In the genomic region with DNA sequence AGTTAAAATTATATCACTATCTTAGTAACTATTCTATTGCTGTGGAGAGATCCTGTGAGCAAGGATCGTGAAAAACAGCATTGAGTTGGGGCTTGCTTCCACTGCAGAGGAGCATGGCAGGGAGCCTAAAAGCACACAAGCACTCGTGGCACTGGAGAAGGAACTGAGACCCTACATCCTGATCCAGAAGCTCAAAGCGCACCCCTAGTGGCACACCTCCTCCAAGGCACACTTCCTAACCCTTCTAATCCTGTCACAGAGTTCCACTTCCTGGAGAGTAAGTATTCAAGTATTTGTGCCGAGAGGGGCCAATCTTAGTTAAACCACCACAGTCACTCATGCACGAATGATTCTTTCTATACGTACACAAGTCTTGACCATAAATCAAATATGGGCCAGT, we compare ENCODE assay signal across 20 mouse cellular contexts. TPM values are rescaled to one million over a fixed set of nuclear protein-coding genes. Genes with fewer than 3 reads are reported as not detected.
DNase-seq lines count a peak whose midpoint lies in the region; ATAC-seq and TF ChIP-seq lines count a peak whose summit lies in the region.
"Had no signal": no experiment of that assay in that cellular context is flagged by ENCODE, and none has a peak within 500 bp of the region (broad histone marks: within the 10 kb centered on the region; RNA-seq: fewer than 3 reads in every experiment).

No protein-coding gene starts in this region.

- H3K27ac ChIP-seq in heart, postnatal 0 days (ENCODE audit: low read depth), result no peak overlapping the region
- no peak overlapping the region for H3K27ac ChIP-seq in heart, adult 2 months
- H3K27ac ChIP-seq in lung, postnatal 0 days (ENCODE audit: low read length), result no peak overlapping the region
- no peak overlapping the region for H3K27ac ChIP-seq in MEL (ENCODE audit: control insufficient read depth, low read depth, low read length)
- H3K27ac ChIP-seq: limb, embryonic 15.5 days; neural tube, embryonic 12.5 days had no signal

- TF ChIP-seq EP300 in heart, postnatal 0 days (IDR thresholded peaks at IDR 0.05; ENCODE audit: low read depth), result no peak
- TF ChIP-seq EP300 in heart, adult 2 months (IDR thresholded peaks at IDR 0.05; ENCODE audit: insufficient read depth, low read depth, low read length), result no peak
- no peak for TF ChIP-seq EP300 in lung, postnatal 0 days (IDR thresholded peaks at IDR 0.05)
- no peak for TF ChIP-seq EP300 in MEL (IDR thresholded peaks at IDR 0.05; ENCODE audit: low read depth in 1 of 2, low read length in 2 of 2)

- DNase-seq in heart, postnatal 0 days (ENCODE audit: low spot score), result no peak
- no peak for DNase-seq in heart, adult 2 months
- peak; percentile 32 for DNase-seq in lung, postnatal 0 days (ENCODE audit: low spot score)
- no peak for DNase-seq in lung, postnatal 25 days (ENCODE audit: low spot score)
- peak; percentile 22 for DNase-seq in MEL (ENCODE audit: low read depth, low spot score)
- peak; percentile 31 for DNase-seq in embryo, embryonic 10.5 days (ENCODE audit: low spot score)
- no peak for DNase-seq in thymus, postnatal 0 days (ENCODE audit: low spot score)
- no peak for DNase-seq in heart, postnatal 36 days
- DNase-seq: adrenal gland, postnatal 36 days; cerebellum, adult 2 months; heart, adult 18-20 months; kidney, adult 11 months; kidney, postnatal 10 days; midbrain, embryonic 14.5 days; thymus, postnatal 4 days had no signal

- no peak for ATAC-seq in heart, postnatal 0 days (ENCODE audit: insufficient read depth, low read depth)
- ATAC-seq in lung, postnatal 0 days, result no peak
- ATAC-seq: hindbrain, embryonic 16.5 days; Patski had no signal

- H3K27me3 ChIP-seq in heart, postnatal 0 days (ENCODE audit: control insufficient read depth, insufficient read depth, low read length), result no peaks in the 10 kb centered on the region
- no peaks in the 10 kb centered on the region for H3K27me3 ChIP-seq in heart, adult 2 months (ENCODE audit: control insufficient read depth, insufficient read depth, low read length)
- no peaks in the 10 kb centered on the region for H3K27me3 ChIP-seq in lung, postnatal 0 days (replicated peaks; ENCODE audit: insufficient read depth, low read length)
- no peaks in the 10 kb centered on the region for H3K27me3 ChIP-seq in MEL (ENCODE audit: control insufficient read depth in 1 of 2, insufficient read depth in 2 of 2, low read length in 2 of 2)
- H3K27me3 ChIP-seq: limb, embryonic 15.5 days; megakaryocyte, embryonic 14.5 days; neural tube, embryonic 12.5 days; Patski had no signal

- no peak overlapping the region for H3K4me3 ChIP-seq in heart, postnatal 0 days (ENCODE audit: low read depth, low read length)
- H3K4me3 ChIP-seq in heart, adult 2 months, result no peak overlapping the region
- H3K4me3 ChIP-seq in lung, postnatal 0 days (ENCODE audit: low read depth, low read length), result no peak overlapping the region
- H3K4me3 ChIP-seq in MEL (ENCODE audit: control insufficient read depth in 1 of 2, insufficient read depth in 1 of 2, low read depth in 2 of 2, low read length in 2 of 2), result no peak overlapping the region
- H3K4me3 ChIP-seq: limb, embryonic 15.5 days; megakaryocyte, embryonic 14.5 days; neural tube, embryonic 12.5 days had no signal

- TF ChIP-seq CTCF in heart, postnatal 0 days (IDR thresholded peaks at IDR 0.05; ENCODE audit: low read depth), result 0 out of 2 replicates have a peak, but pooled peaks have one; percentile 7
- TF ChIP-seq CTCF in heart, adult 2 months (IDR thresholded peaks at IDR 0.05), result no peak
- TF ChIP-seq CTCF in lung, postnatal 0 days (IDR thresholded peaks at IDR 0.05), result peak; percentile 45
- no peak for TF ChIP-seq CTCF in MEL (IDR thresholded peaks at IDR 0.05 in 2 of 3, conservative IDR thresholded peaks at IDR 0.05 in 1 of 3; ENCODE audit: control insufficient read depth in 1 of 3, insufficient read depth in 1 of 3, low read depth in 2 of 3, low read length in 3 of 3, poor library complexity in 1 of 3, severe bottlenecking in 1 of 3)

- intact Hi-C loops in heart, adult 2 months (cut with DNase I), result no loop called here
- intact Hi-C loops in heart, postnatal 36 days (cut with DNase I), result no loop called here

- no peak for TF ChIP-seq RAD21 in MEL (IDR thresholded peaks at IDR 0.05; ENCODE audit: low read depth, low read length)

- H3K4me2 ChIP-seq in heart, postnatal 0 days (ENCODE audit: low read depth, low read length), result no peak overlapping the region
- no peak overlapping the region for H3K4me2 ChIP-seq in lung, postnatal 0 days (replicated peaks; ENCODE audit: low read depth, low read length)
- H3K4me2 ChIP-seq: limb, embryonic 15.5 days; neural tube, embryonic 12.5 days had no signal

- no peaks in the 10 kb centered on the region for H3K4me1 ChIP-seq in heart, postnatal 0 days (ENCODE audit: control insufficient read depth, insufficient read depth)
- no peaks in the 10 kb centered on the region for H3K4me1 ChIP-seq in heart, adult 2 months (ENCODE audit: control insufficient read depth, insufficient read depth, low read length)
- H3K4me1 ChIP-seq in lung, postnatal 0 days (ENCODE audit: insufficient read depth, low read depth, low read length), result no peaks in the 10 kb centered on the region
- H3K4me1 ChIP-seq in MEL (ENCODE audit: control insufficient read depth in 1 of 2, insufficient read depth in 2 of 2, low read length in 2 of 2), result peaks cover 7 to 14% of the 10 kb centered on the region in 2 experiments
- H3K4me1 ChIP-seq: limb, embryonic 15.5 days; neural tube, embryonic 12.5 days had no signal

- WGBS in heart, postnatal 0 days, result 71% methylated on average over 6 of the region's 6 CpGs
- WGBS in heart, adult 2 months, result 75% methylated on average over 6 of the region's 6 CpGs
- WGBS in lung, postnatal 0 days, result 63% methylated on average over 6 of the region's 6 CpGs

- H3K79me2 ChIP-seq in heart, adult 2 months (replicated peaks; ENCODE audit: control insufficient read depth, insufficient read depth, low read length), result no peaks in the 10 kb centered on the region
- no peaks in the 10 kb centered on the region for H3K79me2 ChIP-seq in MEL (ENCODE audit: control insufficient read depth, insufficient read depth, low read length, poor library complexity)

- H3K9me3 ChIP-seq in heart, postnatal 0 days (replicated peaks; ENCODE audit: control insufficient read depth, low read length), result no peaks in the 10 kb centered on the region
- H3K9me3 ChIP-seq in lung, postnatal 0 days (ENCODE audit: low read length), result no peaks in the 10 kb centered on the region
- no peaks in the 10 kb centered on the region for H3K9me3 ChIP-seq in MEL (replicated peaks; ENCODE audit: insufficient read depth, low read length)
- H3K9me3 ChIP-seq: limb, embryonic 15.5 days; megakaryocyte, embryonic 14.5 days; neural tube, embryonic 12.5 days had no signal

- no peaks in the 10 kb centered on the region; the same call in 1 of the 2 replicates for H3K36me3 ChIP-seq in heart, postnatal 0 days (replicated peaks; ENCODE audit: control insufficient read depth, insufficient read depth, low read length)
- H3K36me3 ChIP-seq in heart, adult 2 months (ENCODE audit: control insufficient read depth, insufficient read depth, low read length), result no peaks in the 10 kb centered on the region
- H3K36me3 ChIP-seq in lung, postnatal 0 days (ENCODE audit: insufficient read depth, low read length), result no peaks in the 10 kb centered on the region
- H3K36me3 ChIP-seq in MEL (ENCODE audit: control insufficient read depth in 1 of 2, insufficient read depth in 2 of 2, low read length in 2 of 2), result peaks cover 0 to 22% of the 10 kb centered on the region in 2 experiments; a peak in 2 of 4 replicates

- H3K9ac ChIP-seq in heart, postnatal 0 days (replicated peaks; ENCODE audit: low read depth, low read length), result no peak overlapping the region
- no peak overlapping the region for H3K9ac ChIP-seq in heart, adult 2 months (ENCODE audit: low read depth, low read length)
- no peak overlapping the region for H3K9ac ChIP-seq in lung, postnatal 0 days (replicated peaks; ENCODE audit: low read depth)
- no peak overlapping the region for H3K9ac ChIP-seq in MEL (ENCODE audit: control insufficient read depth, low read depth, low read length, poor library complexity, severe bottlenecking)
- H3K9ac ChIP-seq: limb, embryonic 15.5 days; neural tube, embryonic 12.5 days had no signal

- no peak for TF ChIP-seq POLR2A in heart, adult 2 months (IDR thresholded peaks at IDR 0.05; ENCODE audit: insufficient read depth, low read depth, low read length)
- no peak for TF ChIP-seq POLR2A in MEL (IDR thresholded peaks at IDR 0.05; ENCODE audit: control insufficient read depth in 1 of 2, insufficient read depth in 1 of 2, low read depth in 1 of 2, low read length in 2 of 2, poor library complexity in 1 of 2)

TF ChIP-seq in MEL, 35 proteins besides CTCF, POLR2A, EP300 and RAD21 (continues in another document):
- no peak for TF ChIP-seq MEF2A (IDR thresholded peaks at IDR 0.05; ENCODE audit: extremely low read depth, insufficient replicate concordance, low read depth, low read length, poor library complexity, severe bottlenecking)
- TF ChIP-seq MAFK (IDR thresholded peaks at IDR 0.05; ENCODE audit: borderline replicate concordance, low read depth, low read length), result no peak
- TF ChIP-seq RCOR1 (IDR thresholded peaks at IDR 0.05; ENCODE audit: low read depth, low read length), result no peak
- TF ChIP-seq USF1 (IDR thresholded peaks at IDR 0.05; ENCODE audit: low read depth, low read length), result no peak
- no peak for TF ChIP-seq POLR2AphosphoS2 (IDR thresholded peaks at IDR 0.05; ENCODE audit: low read length)
- no peak for TF ChIP-seq ETS1 (IDR thresholded peaks at IDR 0.05; ENCODE audit: low read depth, low read length)
- TF ChIP-seq ZMIZ1 (IDR thresholded peaks at IDR 0.05; ENCODE audit: low read depth, low read length), result no peak
- TF ChIP-seq GATA1 (IDR thresholded peaks at IDR 0.05; ENCODE audit: low read depth, low read length), result no peak
- TF ChIP-seq SIN3A (IDR thresholded peaks at IDR 0.05; ENCODE audit: low read length), result no peak
- TF ChIP-seq NELFE (IDR thresholded peaks at IDR 0.05; ENCODE audit: low read depth, low read length), result no peak
- no peak for TF ChIP-seq MYC (IDR thresholded peaks at IDR 0.05; ENCODE audit: low read depth, low read length)
- TF ChIP-seq MYB (IDR thresholded peaks at IDR 0.05; ENCODE audit: low read depth, low read length), result no peak

RNA-seq across cellular contexts. Expression of a gene that starts 46.4 kb away (rescaled TPM):
- 14.2 and 32.1 TPM in 2 replicates for total RNA-seq in heart, postnatal 0 days (2014; rRNA removed; ENCODE audit: low replicate concordance)
- polyA plus RNA-seq in heart, postnatal 0 days (2015; fragmentation: Nextera tagmentation; extraction: Ambion mirVana), result 4.7 and 5.4 TPM in 2 replicates
- total RNA-seq in heart, adult 2 months (2021), result 1 to 10 TPM; 8.5 to 9.3 TPM
- 2.7 and 6.4 TPM in 2 replicates for polyA plus RNA-seq in heart, adult 2 months (2012; rRNA removed)
- 8.8 and 8.9 TPM in 2 replicates for polyA plus RNA-seq in lung, postnatal 0 days (2015; fragmentation: Nextera tagmentation; extraction: Ambion mirVana)
- total RNA-seq in MEL (2012; rRNA removed), result 6.3 and 6.5 TPM in 2 replicates
- polyA plus RNA-seq in MEL (2012; ENCODE audit: insufficient read depth in 1 of 2, insufficient read length in 2 of 2, low read depth in 1 of 2, low replicate concordance in 2 of 2, missing spikeins in 1 of 2), result 1 to 10 TPM in 1 of 2 experiments, not detected in 1; 7.8 TPM
- 10.3 and 11.7 TPM in 2 replicates for polyA plus RNA-seq in thymus, postnatal 0 days (2015; fragmentation: Nextera tagmentation; extraction: Ambion mirVana)
- total RNA-seq in heart, postnatal 36 days (2021), result 10 to 100 TPM in 1 of 2 experiments, 1 to 10 TPM in 1; 9.8 to 10.5 TPM

Comparison
In these comparisons a context has a peak if more than half of its experiments do, and no peak if none do; other contexts are left out.
1. DNase-seq: peak in lung, postnatal 0 days (single experiment), MEL (single experiment) and embryo, embryonic 10.5 days (single experiment); none in heart, postnatal 0 days (single experiment), heart, adult 2 months (0 of 2), lung, postnatal 25 days (single experiment), thymus, postnatal 0 days (single experiment) and heart, postnatal 36 days (0 of 2).
2. CTCF ChIP-seq: peak in heart, postnatal 0 days (single experiment) and lung, postnatal 0 days (single experiment); none in heart, adult 2 months (single experiment) and MEL (0 of 3).